Mouse (Mus musculus): ENCODE data around the gene Ppm1e. TPM values are rescaled to one million over a fixed set of nuclear protein-coding genes. Genes with fewer than 3 reads are reported as not detected.

Gene Ppm1e
- polyA plus RNA-seq, 1 experiment from 2014 or later, result 22.6 TPM

DNA sequence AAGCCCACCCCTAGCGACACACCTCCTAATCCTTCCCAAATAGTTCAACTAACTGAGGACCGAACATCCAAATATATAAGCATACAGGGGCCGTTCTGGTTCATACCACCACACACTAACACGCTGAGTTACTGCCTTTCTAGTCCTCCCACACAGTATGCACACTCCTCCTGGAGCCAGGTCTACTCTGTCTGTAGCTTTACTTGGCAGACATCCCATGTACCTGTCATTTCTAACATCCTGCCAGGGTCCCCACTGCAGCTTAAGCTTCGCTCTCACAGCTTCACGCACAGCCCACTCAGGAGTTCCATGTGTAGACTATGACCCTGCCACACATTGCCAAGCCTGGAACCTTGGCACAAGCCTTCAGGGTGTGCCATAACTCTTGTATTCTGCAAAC, 62.4 kb downstream of the Ppm1e start:
- Histone ChIP-seq H3K36me3 (no peaks in the 10 kb centered on the region; the same call in 1 of the 2 replicates), H3K27ac (no peak overlapping the region), H3K4me3 (no peak overlapping the region), H3K9me3 (no peaks in the 10 kb centered on the region), H3K27me3 (no peaks in the 10 kb centered on the region), H3K9ac (no peak overlapping the region), H3K4me1 (replicated peaks) (0 out of 2 replicates have a peak, but pooled peaks cover 7% of the 10 kb centered on the region), H3K4me2 (no peak overlapping the region)
- 95% methylated on average over 6 of the region's 6 CpGs for WGBS
- ATAC-seq (ENCODE audit: low FRiP score), result no peak

DNA sequence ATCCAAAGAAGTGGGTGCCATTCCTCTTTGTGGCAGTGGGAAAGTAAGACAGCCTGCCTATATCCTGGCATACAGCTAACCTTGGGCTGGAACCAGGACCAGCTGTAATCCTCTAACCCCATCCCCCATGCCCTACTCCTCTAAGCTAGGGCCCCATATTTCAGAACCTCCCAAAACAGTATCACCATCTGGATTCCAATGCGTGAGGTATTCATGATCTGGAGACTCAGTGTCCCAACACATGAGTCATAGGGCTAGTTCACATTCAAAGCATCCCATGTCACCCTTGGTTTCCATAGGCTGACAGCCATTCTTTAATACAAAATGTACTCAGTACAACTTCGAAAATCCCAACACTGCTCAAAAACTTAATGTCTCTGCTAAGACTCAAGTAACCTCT, 63.2 kb downstream of the Ppm1e start:
- no peak for ATAC-seq (ENCODE audit: low FRiP score)
- 96% methylated on average over 2 of the region's 2 CpGs for WGBS

DNA sequence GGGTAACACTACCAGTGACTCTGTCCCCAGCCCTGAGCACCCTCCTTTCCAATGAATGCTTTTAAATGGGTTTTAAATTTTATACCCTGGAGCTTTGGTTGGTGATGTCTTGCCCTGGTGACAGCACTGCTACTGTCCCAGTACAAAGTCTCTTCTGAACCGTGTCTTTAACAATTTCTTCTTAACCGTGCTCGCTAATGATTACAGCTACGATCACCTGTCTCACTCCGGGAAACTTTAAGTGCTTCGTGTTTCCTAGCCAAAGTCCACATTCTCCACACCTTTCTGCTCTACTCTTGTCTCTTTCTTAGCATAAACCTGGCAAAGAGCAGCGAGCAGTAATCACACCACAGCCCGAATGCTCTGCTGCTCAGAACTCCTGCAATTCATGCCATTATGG, 69.5 kb downstream of the Ppm1e start:
- no peak overlapping the region for H3K4me2 ChIP-seq
- H3K4me1 ChIP-seq (replicated peaks), result no peaks in the 10 kb centered on the region
- H3K9me3 ChIP-seq, result peaks cover 4% of the 10 kb centered on the region; the same call in 1 of the 2 replicates
- no peak overlapping the region for H3K4me3 ChIP-seq
- no peak overlapping the region for H3K9ac ChIP-seq
- no peak overlapping the region for H3K27ac ChIP-seq
- ATAC-seq (ENCODE audit: low FRiP score), result no peak
- 93% methylated on average over 8 of the region's 8 CpGs for WGBS
- H3K27me3 ChIP-seq, result no peaks in the 10 kb centered on the region
- H3K36me3 ChIP-seq, result no peaks in the 10 kb centered on the region; the same call in 1 of the 2 replicates

More for the DNA sequence above, 63.2 kb downstream of the Ppm1e start:
- Histone ChIP-seq H3K27ac (no peak overlapping the region), H3K4me2 (no peak overlapping the region), H3K27me3 (no peaks in the 10 kb centered on the region), H3K9me3 (no peaks in the 10 kb centered on the region), H3K36me3 (no peaks in the 10 kb centered on the region; the same call in 1 of the 2 replicates), H3K9ac (no peak overlapping the region), H3K4me1 (replicated peaks) (0 out of 2 replicates have a peak, but pooled peaks cover 7% of the 10 kb centered on the region), H3K4me3 (no peak overlapping the region)

DNA sequence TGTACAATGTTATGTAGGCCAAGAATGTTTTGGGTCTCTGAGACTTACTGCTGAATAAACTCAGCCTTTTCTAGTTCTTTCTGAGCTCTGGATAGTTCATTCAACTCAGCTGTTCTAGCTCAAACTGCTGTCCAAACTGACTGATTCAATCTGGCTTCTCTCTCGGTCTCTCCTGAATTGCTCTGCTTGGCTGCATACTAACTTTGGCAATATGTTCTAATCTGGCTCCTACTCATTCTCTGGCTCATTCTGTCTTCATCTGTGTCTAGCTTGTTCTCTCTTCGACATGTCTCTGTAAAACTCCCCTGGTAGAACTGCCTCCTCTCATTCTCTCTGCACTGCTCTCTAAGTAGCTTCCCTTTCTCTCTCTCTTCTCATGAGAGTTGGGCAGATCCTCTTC, 72.6 kb downstream of the Ppm1e start:
- ATAC-seq (ENCODE audit: low FRiP score), result no peak
- no peaks in the 10 kb centered on the region for H3K4me1 ChIP-seq (replicated peaks)

DNA sequence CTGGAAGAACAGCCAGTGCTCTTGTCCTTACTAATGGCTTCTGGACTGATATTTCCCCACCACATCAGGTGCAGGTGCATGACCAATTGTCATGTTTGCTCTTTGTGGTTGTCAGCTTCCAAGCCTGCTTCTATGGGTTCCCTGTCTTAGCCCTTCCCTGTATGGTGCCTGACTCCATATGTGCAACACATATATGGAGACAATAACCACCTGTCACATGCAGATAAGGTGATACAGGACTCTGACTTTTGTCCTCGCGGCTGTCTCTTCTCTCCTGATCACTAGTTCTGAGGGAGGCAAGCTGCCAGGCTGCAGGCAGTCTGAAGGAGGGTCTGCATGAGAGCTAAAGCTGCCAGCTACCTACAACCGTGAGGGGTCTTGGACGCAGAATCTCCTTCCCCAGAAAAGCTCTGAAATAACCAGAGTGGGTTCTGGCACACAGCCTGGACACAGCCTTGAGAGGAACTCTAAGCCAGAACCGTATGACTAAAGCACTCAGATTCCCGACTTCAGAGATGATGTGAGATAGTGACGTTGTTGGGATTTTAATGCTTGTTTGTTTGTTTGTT, 76.8 kb downstream of the Ppm1e start:
- no peaks in the 10 kb centered on the region for H3K27me3 ChIP-seq
- H3K4me3 ChIP-seq, result no peak overlapping the region
- ATAC-seq (ENCODE audit: low FRiP score), result no peak
- peaks cover 4% of the 10 kb centered on the region; the same call in 1 of the 2 replicates for H3K9me3 ChIP-seq
- no peak overlapping the region for H3K4me2 ChIP-seq
- WGBS, result 86% methylated on average over 7 of the region's 7 CpGs
- H3K27ac ChIP-seq, result no peak overlapping the region
- H3K4me1 ChIP-seq (replicated peaks), result peaks cover 24% of the 10 kb centered on the region
- no peak overlapping the region for H3K9ac ChIP-seq
- no peaks in the 10 kb centered on the region for H3K36me3 ChIP-seq

More for the DNA sequence above, 72.6 kb downstream of the Ppm1e start:
- Histone ChIP-seq H3K9me3 (peaks cover 4% of the 10 kb centered on the region; the same call in 1 of the 2 replicates), H3K9ac (no peak overlapping the region), H3K36me3 (no peaks in the 10 kb centered on the region), H3K4me2 (no peak overlapping the region), H3K27me3 (no peaks in the 10 kb centered on the region), H3K27ac (no peak overlapping the region), H3K4me3 (no peak overlapping the region)
- WGBS, result 97% methylated on average over 2 of the region's 2 CpGs

DNA sequence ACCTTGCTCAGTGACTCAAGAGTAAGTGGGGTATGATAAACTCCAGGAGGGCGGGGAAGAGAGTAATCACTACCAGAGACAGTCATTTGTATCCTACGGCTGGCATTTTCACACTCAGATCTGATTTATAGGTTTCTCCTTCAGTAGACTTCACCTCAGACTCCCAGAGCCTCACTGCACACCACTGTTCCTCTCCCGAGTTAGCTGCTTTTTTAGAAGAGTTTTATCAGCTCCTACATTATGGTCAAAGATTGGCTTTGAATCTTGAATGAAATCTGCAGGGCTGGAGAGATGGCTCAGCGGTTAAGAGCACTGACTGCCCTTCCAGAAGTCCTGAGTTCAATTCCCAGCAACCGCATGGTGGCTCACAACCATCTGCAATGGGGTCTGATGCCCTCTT, 79.4 kb downstream of the Ppm1e start:
- Histone ChIP-seq H3K4me3 (no peak overlapping the region), H3K9me3 (no peaks in the 10 kb centered on the region), H3K4me1 (replicated peaks) (peaks cover 40% of the 10 kb centered on the region), H3K9ac (no peak overlapping the region), H3K36me3 (no peaks in the 10 kb centered on the region), H3K27me3 (no peaks in the 10 kb centered on the region), H3K4me2 (no peak overlapping the region), H3K27ac (no peak overlapping the region)
- 81% methylated on average over 5 of the region's 5 CpGs for WGBS
- no peak for ATAC-seq (ENCODE audit: low FRiP score)

DNA sequence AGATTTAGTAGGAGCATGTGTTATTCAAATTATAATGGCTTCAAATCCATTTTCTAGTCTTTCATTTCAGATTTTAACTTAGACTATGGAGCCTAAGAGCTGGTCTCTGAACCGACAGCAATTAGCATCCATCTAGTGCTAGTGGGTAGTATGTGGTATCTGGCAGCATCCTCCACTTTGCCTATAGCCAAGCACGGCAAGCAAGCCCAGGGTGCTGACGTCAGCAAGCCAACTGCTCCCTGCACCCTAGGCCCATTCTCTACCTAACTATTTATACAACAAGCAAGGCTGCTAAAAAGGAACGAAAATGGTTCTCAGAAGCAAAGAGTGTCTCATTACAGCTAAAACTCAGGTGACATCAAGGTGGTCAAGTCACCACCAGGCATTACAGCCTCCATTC, 80.0 kb downstream of the Ppm1e start:
- ATAC-seq (ENCODE audit: low FRiP score), result no peak
- no peak overlapping the region for H3K9ac ChIP-seq
- H3K27me3 ChIP-seq, result no peaks in the 10 kb centered on the region
- WGBS, result 75% methylated on average over 4 of the region's 4 CpGs
- no peaks in the 10 kb centered on the region for H3K36me3 ChIP-seq
- no peak overlapping the region for H3K4me2 ChIP-seq
- H3K9me3 ChIP-seq, result no peaks in the 10 kb centered on the region
- H3K4me1 ChIP-seq (replicated peaks), result peaks cover 40% of the 10 kb centered on the region
- no peak overlapping the region for H3K27ac ChIP-seq
- H3K4me3 ChIP-seq, result no peak overlapping the region

DNA sequence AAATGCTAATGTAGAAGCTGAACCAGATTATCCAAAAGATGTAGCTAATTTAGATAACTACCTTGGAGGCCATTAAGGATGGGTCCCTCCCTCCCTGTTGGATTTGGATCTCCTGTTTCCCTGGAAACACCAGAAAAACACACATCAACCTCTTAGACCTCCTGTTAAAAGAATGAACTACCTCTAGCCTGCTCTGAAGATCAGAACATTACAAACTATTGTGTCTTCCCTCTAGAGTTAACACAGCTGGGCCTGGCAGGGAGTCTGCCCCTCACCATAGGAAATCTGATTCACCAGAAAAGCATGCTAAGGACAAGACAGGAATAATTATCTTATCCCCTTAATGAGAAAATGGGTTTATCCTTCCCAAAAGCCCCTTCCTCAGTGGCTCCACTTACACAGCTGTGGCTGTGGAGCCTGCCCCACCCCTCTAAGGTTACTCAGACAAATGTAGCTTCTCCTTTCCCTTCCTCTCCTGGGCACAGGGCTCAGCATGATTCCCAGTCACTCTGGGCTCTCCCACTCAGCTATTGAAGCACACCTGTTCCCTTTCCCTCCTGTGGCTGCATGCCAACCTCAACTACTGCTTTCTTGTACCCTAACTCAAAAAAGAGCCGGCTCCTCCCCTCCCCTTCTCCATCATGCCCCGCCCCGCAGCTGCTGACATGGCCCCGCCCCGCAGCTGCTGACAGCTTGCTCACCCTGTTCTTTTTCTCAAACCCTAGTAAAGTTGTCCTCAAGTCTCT, 82.4 kb downstream of the Ppm1e start:
- Histone ChIP-seq H3K4me1 (replicated peaks) (peaks cover 40% of the 10 kb centered on the region), H3K27me3 (no peaks in the 10 kb centered on the region), H3K9ac (no peak overlapping the region), H3K9me3 (no peaks in the 10 kb centered on the region), H3K4me3 (no peak overlapping the region), H3K36me3 (no peaks in the 10 kb centered on the region), H3K27ac (peak overlapping the region; percentile 25; the same call in 1 of the 2 replicates), H3K4me2 (peak overlapping the region; percentile 1; the same call in 1 of the 2 replicates)
- 7% methylated on average over 5 of the region's 5 CpGs for WGBS
- no peak for ATAC-seq (ENCODE audit: low FRiP score)

DNA sequence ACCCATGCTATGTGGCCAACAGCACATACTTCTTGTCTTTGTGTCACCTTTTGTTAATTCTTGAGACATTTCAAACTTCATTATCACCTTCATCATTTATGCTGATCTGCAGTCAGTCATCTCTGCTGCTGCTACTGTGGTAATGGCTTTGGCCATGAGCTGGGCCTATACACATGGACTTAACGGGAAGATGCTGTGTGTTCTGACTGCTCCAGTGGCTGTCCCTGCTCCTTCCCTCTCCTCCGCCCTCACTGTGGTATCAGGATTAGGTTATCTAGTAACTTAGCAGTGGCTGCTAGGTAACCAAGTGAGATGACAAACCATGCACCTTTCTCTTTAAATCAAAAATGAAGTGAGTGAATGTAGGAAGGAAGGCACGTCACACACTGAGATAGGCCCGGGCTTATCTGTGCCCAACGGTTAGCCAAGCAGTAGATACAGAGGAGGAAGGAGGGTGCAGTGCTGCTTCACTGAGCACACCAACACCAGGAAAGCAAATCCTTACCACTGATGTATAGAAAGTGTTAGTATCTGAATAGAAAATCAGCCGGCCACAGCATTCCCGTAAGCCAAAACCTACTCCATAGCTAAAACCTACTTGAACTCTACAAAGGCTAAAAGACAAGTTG, 83.3 kb downstream of the Ppm1e start:
- WGBS, result 77% methylated on average over 7 of the region's 7 CpGs
- peak overlapping the region; percentile 63 for H3K27ac ChIP-seq
- H3K4me1 ChIP-seq (replicated peaks), result peaks cover 37% of the 10 kb centered on the region
- H3K36me3 ChIP-seq, result no peaks in the 10 kb centered on the region
- H3K9ac ChIP-seq, result no peak overlapping the region
- no peak overlapping the region for H3K4me3 ChIP-seq
- ATAC-seq (ENCODE audit: low FRiP score), result no peak
- no peaks in the 10 kb centered on the region for H3K27me3 ChIP-seq
- no peaks in the 10 kb centered on the region for H3K9me3 ChIP-seq
- H3K4me2 ChIP-seq, result no peak overlapping the region

DNA sequence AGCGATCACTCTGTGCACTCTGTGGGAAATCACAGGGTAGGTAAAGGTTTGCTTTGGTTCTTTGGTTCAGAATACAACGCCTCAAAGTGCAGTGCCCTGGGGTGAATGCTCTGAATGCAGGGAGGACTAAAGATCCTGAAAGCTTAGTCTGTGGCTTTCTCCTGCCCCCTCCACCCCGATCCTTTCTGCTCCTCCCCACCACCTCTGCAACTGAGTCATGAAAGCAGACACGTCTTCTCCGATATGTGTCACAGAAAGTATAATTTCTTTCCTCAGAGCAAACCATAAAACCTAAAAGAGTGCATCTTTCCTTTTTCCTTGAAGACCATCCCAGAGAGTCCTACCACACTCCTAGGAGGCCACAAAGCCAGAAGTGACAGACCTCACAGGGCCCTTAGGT, 86.1 kb downstream of the Ppm1e start:
- Histone ChIP-seq H3K4me2 (no peak overlapping the region), H3K27me3 (no peaks in the 10 kb centered on the region)
- 91% methylated on average over 5 of the region's 5 CpGs for WGBS

DNA sequence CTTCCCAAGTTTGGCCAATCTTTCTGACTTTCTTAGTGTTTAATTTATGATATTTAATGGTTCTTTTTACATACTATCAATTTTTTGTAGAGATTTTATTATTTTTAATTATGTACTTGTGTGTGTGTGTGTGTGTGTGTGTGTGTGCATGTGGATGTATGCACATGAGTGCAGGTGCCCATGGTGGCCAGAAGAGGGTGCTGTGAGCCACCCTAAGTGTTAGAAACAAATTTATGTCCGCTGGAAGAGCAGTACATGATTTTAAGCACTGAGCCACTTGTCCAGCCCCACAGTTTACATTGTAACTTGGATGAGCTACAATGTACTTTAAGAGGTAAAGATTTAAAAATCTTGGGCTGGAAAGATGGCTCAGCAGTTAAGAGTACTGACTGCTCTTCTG, 87.3 kb downstream of the Ppm1e start:
- H3K4me2 ChIP-seq, result no peak overlapping the region
- 97% methylated on average over 1 of the region's 1 CpGs for WGBS
- H3K4me3 ChIP-seq, result no peak overlapping the region
- no peak for ATAC-seq (ENCODE audit: low FRiP score)
- no peak overlapping the region for H3K27ac ChIP-seq
- H3K9me3 ChIP-seq, result no peaks in the 10 kb centered on the region
- no peak overlapping the region for H3K9ac ChIP-seq
- H3K36me3 ChIP-seq, result no peaks in the 10 kb centered on the region
- H3K4me1 ChIP-seq (replicated peaks), result peaks cover 20% of the 10 kb centered on the region
- H3K27me3 ChIP-seq, result no peaks in the 10 kb centered on the region

More for the DNA sequence above, 86.1 kb downstream of the Ppm1e start:
- no peak overlapping the region for H3K9ac ChIP-seq
- H3K27ac ChIP-seq, result no peak overlapping the region
- no peaks in the 10 kb centered on the region for H3K36me3 ChIP-seq
- no peaks in the 10 kb centered on the region for H3K9me3 ChIP-seq
- no peak overlapping the region for H3K4me3 ChIP-seq
- H3K4me1 ChIP-seq (replicated peaks), result peaks cover 25% of the 10 kb centered on the region
- no peak for ATAC-seq (ENCODE audit: low FRiP score)

DNA sequence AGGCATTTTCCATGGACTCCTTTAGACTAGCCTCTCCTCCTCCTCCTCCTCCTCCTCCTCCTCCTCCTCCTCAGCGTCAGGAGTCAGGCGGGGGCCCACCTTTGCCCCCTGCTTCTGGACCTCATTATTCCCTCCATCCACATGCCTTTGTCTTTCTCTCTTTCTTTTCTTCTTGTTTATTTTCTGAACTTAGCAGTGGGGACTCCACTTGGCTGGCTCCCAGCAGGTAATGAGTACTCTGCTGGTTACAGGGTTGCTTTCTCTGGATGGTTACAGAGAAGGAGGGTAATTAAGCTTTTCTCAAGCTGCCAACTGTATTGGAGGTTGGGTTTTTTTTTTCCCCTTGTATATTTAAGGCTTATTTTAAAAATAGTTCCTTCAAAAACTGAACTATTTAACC, 87.9 kb downstream of the Ppm1e start:
- Histone ChIP-seq H3K4me2 (no peak overlapping the region), H3K27ac (0 out of 2 replicates have a peak overlapping the region, but pooled peaks have one; percentile 44), H3K4me1 (replicated peaks) (peaks cover 19% of the 10 kb centered on the region), H3K4me3 (no peak overlapping the region), H3K9me3 (no peaks in the 10 kb centered on the region), H3K9ac (no peak overlapping the region), H3K27me3 (no peaks in the 10 kb centered on the region), H3K36me3 (no peaks in the 10 kb centered on the region)
- ATAC-seq (ENCODE audit: low FRiP score), result no peak
- WGBS, result 0% methylated on average over 2 of the region's 2 CpGs
